Comparison of ENCODE assay signal across 28 mouse cellular contexts in the genomic region with DNA sequence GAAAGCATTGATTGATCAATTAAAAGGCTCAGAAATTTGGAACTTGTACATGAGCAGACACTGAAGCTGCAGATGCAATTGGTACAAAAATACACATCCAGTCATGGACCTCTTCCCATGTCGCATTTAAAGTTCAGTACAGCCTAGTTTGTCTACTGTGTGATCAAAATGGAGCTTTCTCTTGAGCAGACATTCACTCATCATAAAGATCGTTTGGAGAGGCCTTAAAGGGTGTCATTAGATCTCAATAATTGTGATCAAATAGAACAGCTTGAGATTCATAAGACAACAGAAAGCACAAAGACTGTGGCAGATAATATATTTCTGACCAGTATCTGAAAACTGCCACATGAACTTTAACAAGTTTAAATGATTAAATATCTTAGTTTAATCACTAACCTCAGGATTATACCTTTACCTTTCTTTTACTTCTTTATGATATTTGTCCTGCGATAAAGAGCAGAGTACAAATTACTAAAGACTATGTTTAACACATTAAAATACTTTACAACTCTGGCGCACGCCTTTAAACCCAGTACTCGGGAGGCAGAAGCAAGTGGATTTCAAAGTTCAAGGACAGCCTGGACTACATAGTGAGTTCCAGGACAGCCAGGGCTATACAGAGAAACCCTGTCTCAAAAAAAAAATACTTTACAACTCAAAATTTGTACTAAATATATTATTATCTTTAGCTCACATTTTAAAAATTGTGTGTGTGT.
"Had no signal": no experiment of that assay in that cellular context is flagged by ENCODE, and none has a peak within 500 bp of the region (broad histone marks: within the 10 kb centered on the region; RNA-seq: fewer than 3 reads in every experiment).

No protein-coding gene starts in this region.

- DNase-seq: gastrocnemius, adult 2 months; gastrocnemius, postnatal 14 days; gastrocnemius, postnatal 36 days; heart, adult 11 months; heart, adult 2 months; heart, postnatal 14 days; heart, postnatal 36 days; kidney, adult 11 months; kidney, adult 2 months; kidney, adult 9 months; kidney, postnatal 14 days; kidney, postnatal 36 days; liver; liver, embryonic 13.5 days had no signal

- H3K27ac ChIP-seq: gastrocnemius, adult 2 months; heart, adult 2 months; heart, embryonic 13.5 days; heart, embryonic 15.5 days; hindbrain, embryonic 13.5 days; hindbrain, embryonic 15.5 days; hindbrain, postnatal 0 days; kidney, embryonic 15.5 days; kidney, postnatal 0 days; layer of hippocampus, adult 2 months; left cerebral cortex, adult 2 months; limb, embryonic 10.5 days; limb, embryonic 12.5 days; liver, embryonic 13.5 days; liver, embryonic 15.5 days had no signal

- H3K4me2 ChIP-seq: heart, embryonic 11.5 days; heart, embryonic 13.5 days; heart, embryonic 15.5 days; hindbrain, embryonic 13.5 days; hindbrain, embryonic 15.5 days; kidney, embryonic 15.5 days; limb, embryonic 12.5 days; liver, embryonic 11.5 days; liver, embryonic 13.5 days; liver, embryonic 15.5 days had no signal

- H3K36me3 ChIP-seq: heart, embryonic 13.5 days; heart, embryonic 15.5 days; hindbrain, embryonic 13.5 days; hindbrain, embryonic 15.5 days; kidney, embryonic 15.5 days; limb, embryonic 10.5 days; limb, embryonic 12.5 days; liver, embryonic 13.5 days; liver, embryonic 15.5 days had no signal

- H3K4me1 ChIP-seq: heart, embryonic 13.5 days; heart, embryonic 15.5 days; hindbrain, embryonic 13.5 days; hindbrain, embryonic 15.5 days; kidney, embryonic 15.5 days; limb, embryonic 10.5 days; limb, embryonic 12.5 days; liver, embryonic 13.5 days; liver, embryonic 15.5 days had no signal

- ATAC-seq: hindbrain, postnatal 0 days had no signal

- H3K4me3 ChIP-seq: gastrocnemius, adult 2 months; heart, adult 2 months; heart, embryonic 13.5 days; heart, embryonic 15.5 days; hindbrain, embryonic 13.5 days; hindbrain, embryonic 15.5 days; kidney, embryonic 15.5 days; layer of hippocampus, adult 2 months; left cerebral cortex, adult 2 months; limb, embryonic 10.5 days; limb, embryonic 12.5 days; liver, embryonic 13.5 days; liver, embryonic 15.5 days had no signal

- H3K9me3 ChIP-seq: heart, embryonic 13.5 days; heart, embryonic 15.5 days; hindbrain, embryonic 13.5 days; hindbrain, embryonic 15.5 days; kidney, embryonic 15.5 days; limb, embryonic 10.5 days; limb, embryonic 12.5 days; liver, embryonic 13.5 days; liver, embryonic 15.5 days had no signal

- H3K9ac ChIP-seq: heart, embryonic 13.5 days; heart, embryonic 15.5 days; hindbrain, embryonic 13.5 days; hindbrain, embryonic 15.5 days; kidney, embryonic 15.5 days; limb, embryonic 12.5 days; liver, embryonic 13.5 days; liver, embryonic 15.5 days had no signal

- H3K27me3 ChIP-seq: heart, embryonic 13.5 days; heart, embryonic 15.5 days; hindbrain, embryonic 13.5 days; hindbrain, embryonic 15.5 days; kidney, embryonic 15.5 days; limb, embryonic 12.5 days; liver, embryonic 13.5 days; liver, embryonic 15.5 days had no signal
